Mouse (Mus musculus) lung, adult 10 weeks (tissue): ENCODE measurements around the gene Vmn1r116. TPM values are rescaled to one million over a fixed set of nuclear protein-coding genes. Genes with fewer than 3 reads are reported as not detected.

ENCODE experiments used
- polyA plus RNA-seq: library from polyadenylated mRNA; stranded (reverse); fragments of 350-450 nt; fragmentation: Illumina TruSeq; extraction: RNeasy Lipid Tissue Mini Kit (QIAGEN cat#74804); gene quantifications from one replicate; pipeline ENCODE4 v1.2.3, GENCODE M21; 2014; ENCODE audit warnings: low read depth, low replicate concordance; ENCODE audit not compliant: insufficient read depth

Gene Vmn1r116
- polyA plus RNA-seq: not detected

GRCm38 (mm10) chr7:20871956-20872355 is at the start of gene Vmn1r116:
TSS of gene Vmn1r116 (plus strand) at chr7:20872256.

GRCm38 (mm10) chr7:20844885-20845284 is 27.2 kb upstream of the Vmn1r116 start, which contains the start of gene Vmn1r115:
TSS of gene Vmn1r115 (minus strand) at chr7:20844985.

GRCm38 (mm10) chr7:20884021-20884420 is 12.0 kb downstream of the Vmn1r116 start, which contains the start of gene Vmn1r117:
TSS of gene Vmn1r117 (minus strand) at chr7:20884121.

GRCm38 (mm10) chr7:20912247-20912646 is 40.2 kb downstream of the Vmn1r116 start, which contains the start of gene Vmn1r118:
TSS of gene Vmn1r118 (minus strand) at chr7:20912347.

Other genes with a start within 250 kb of the Vmn1r116 start
- gene Vmn1r107, start 203.3 kb upstream of the Vmn1r116 start, polyA plus RNA-seq: not detected
- gene Vmn1r111, start 169.0 kb upstream of the Vmn1r116 start, polyA plus RNA-seq: not detected
- gene Gm10668, start 141.6 kb upstream of the Vmn1r116 start, polyA plus RNA-seq: not detected
- not detected for gene Vmn1r112, start 101.1 kb upstream of the Vmn1r116 start, polyA plus RNA-seq
- not detected for gene Vmn1r113, start 85.0 kb upstream of the Vmn1r116 start, polyA plus RNA-seq
- gene Vmn1r114, start 60.1 kb upstream of the Vmn1r116 start, polyA plus RNA-seq: not detected
- gene Vmn1r115, start 27.3 kb upstream of the Vmn1r116 start, polyA plus RNA-seq: not detected
- gene Vmn1r117, start 11.9 kb downstream of the Vmn1r116 start, polyA plus RNA-seq: not detected
- gene Vmn1r118, start 40.1 kb downstream of the Vmn1r116 start, polyA plus RNA-seq: not detected
- gene Vmn1r119, start 140.2 kb downstream of the Vmn1r116 start, polyA plus RNA-seq: not detected
- not detected for gene Vmn1r120, start 181.5 kb downstream of the Vmn1r116 start, polyA plus RNA-seq
- not detected for gene Vmn1r121, start 226.3 kb downstream of the Vmn1r116 start, polyA plus RNA-seq